Mouse (Mus musculus): Measurements from ENCODE around the gene Cdc42bpb. TPM values are rescaled to one million over a fixed set of nuclear protein-coding genes. Genes with fewer than 3 reads are reported as not detected.

Cdc42bpb gene
- 190 and 472 TPM in 2 replicates for polyA plus RNA-seq (2012; rRNA removed)

GRCm38 (mm10) chr12:111377376-111377973 is at the start of gene Cdc42bpb:
Gene Cdc42bpb (minus strand): TSS chr12:111377718.
- under 1% methylated on average over 94 of the region's 94 CpGs for WGBS
- H3K36me3 ChIP-seq (ENCODE audit: control insufficient read depth, insufficient read depth, low read length) = no peaks in the 10 kb centered on the region
- H3K4me1 ChIP-seq (ENCODE audit: control insufficient read depth, insufficient read depth, insufficient read length, low read length) = peaks cover 9% of the 10 kb centered on the region
- no peaks in the 10 kb centered on the region for H3K27me3 ChIP-seq (ENCODE audit: control insufficient read depth, insufficient read depth, low read length)
- peak within 1 kb of the TSS; percentile 94 for H3K4me3 ChIP-seq (ENCODE audit: low read depth, low read length)
- H3K27ac ChIP-seq (ENCODE audit: insufficient read depth, low read depth, low read length) = peak within 1 kb of the TSS; percentile 98
- TF ChIP-seq POLR2A (IDR thresholded peaks at IDR 0.05; ENCODE audit: low read depth, low read length) = peak; percentile 43
- TF ChIP-seq CTCF (IDR thresholded peaks at IDR 0.05; ENCODE audit: extremely low read depth, insufficient read length, insufficient replicate concordance, low read depth, low read length) = no peak

GRCm38 (mm10) chr12:111425789-111426460 is 48.4 kb upstream of the Cdc42bpb start:
- Histone ChIP-seq H3K27me3 (ENCODE audit: control insufficient read depth, insufficient read depth, low read length) (no peaks in the 10 kb centered on the region), H3K36me3 (ENCODE audit: control insufficient read depth, insufficient read depth, low read length) (peaks cover 49% of the 10 kb centered on the region), H3K4me3 (ENCODE audit: low read depth, low read length) (peak overlapping the region; percentile 35), H3K4me1 (ENCODE audit: control insufficient read depth, insufficient read depth, insufficient read length, low read length) (peaks cover 38% of the 10 kb centered on the region), H3K27ac (ENCODE audit: insufficient read depth, low read depth, low read length) (no peak overlapping the region)
- WGBS = 17% methylated on average over 29 of the region's 29 CpGs
- TF ChIP-seq POLR2A (IDR thresholded peaks at IDR 0.05; ENCODE audit: low read depth, low read length) = no peak
- TF ChIP-seq CTCF (IDR thresholded peaks at IDR 0.05; ENCODE audit: extremely low read depth, insufficient read length, insufficient replicate concordance, low read depth, low read length) = peak; percentile 92

GRCm38 (mm10) chr12:111425258-111425657 is 47.7 kb upstream of the Cdc42bpb start:
- peak; percentile 75; the same call in 1 of the 2 replicates for TF ChIP-seq CTCF (IDR thresholded peaks at IDR 0.05; ENCODE audit: extremely low read depth, insufficient read length, insufficient replicate concordance, low read depth, low read length)
- TF ChIP-seq POLR2A (IDR thresholded peaks at IDR 0.05; ENCODE audit: low read depth, low read length) = no peak
- 4% methylated on average over 15 of the region's 15 CpGs for WGBS
- Histone ChIP-seq H3K4me1 (ENCODE audit: control insufficient read depth, insufficient read depth, insufficient read length, low read length) (peaks cover 33% of the 10 kb centered on the region), H3K27me3 (ENCODE audit: control insufficient read depth, insufficient read depth, low read length) (no peaks in the 10 kb centered on the region), H3K4me3 (ENCODE audit: low read depth, low read length) (peak overlapping the region; percentile 35), H3K27ac (ENCODE audit: insufficient read depth, low read depth, low read length) (no peak overlapping the region), H3K36me3 (ENCODE audit: control insufficient read depth, insufficient read depth, low read length) (peaks cover 42% of the 10 kb centered on the region)

GRCm38 (mm10) chr12:111424547-111424946 is 47.0 kb upstream of the Cdc42bpb start:
- TF ChIP-seq POLR2A (IDR thresholded peaks at IDR 0.05; ENCODE audit: low read depth, low read length) (no peak), CTCF (IDR thresholded peaks at IDR 0.05; ENCODE audit: extremely low read depth, insufficient read length, insufficient replicate concordance, low read depth, low read length) (no peak)
- no peaks in the 10 kb centered on the region for H3K27me3 ChIP-seq (ENCODE audit: control insufficient read depth, insufficient read depth, low read length)
- peaks cover 31% of the 10 kb centered on the region for H3K4me1 ChIP-seq (ENCODE audit: control insufficient read depth, insufficient read depth, insufficient read length, low read length)
- no peak overlapping the region for H3K27ac ChIP-seq (ENCODE audit: insufficient read depth, low read depth, low read length)
- H3K36me3 ChIP-seq (ENCODE audit: control insufficient read depth, insufficient read depth, low read length) = peaks cover 42% of the 10 kb centered on the region
- 31% methylated on average over 9 of the region's 9 CpGs for WGBS
- peak overlapping the region; percentile 58 for H3K4me3 ChIP-seq (ENCODE audit: low read depth, low read length)

GRCm38 (mm10) chr12:111423570-111424129 is 46.1 kb upstream of the Cdc42bpb start:
- Histone ChIP-seq H3K27ac (ENCODE audit: insufficient read depth, low read depth, low read length) (peak overlapping the region; percentile 69; the same call in 1 of the 2 replicates), H3K4me3 (ENCODE audit: low read depth, low read length) (peak overlapping the region; percentile 58), H3K36me3 (ENCODE audit: control insufficient read depth, insufficient read depth, low read length) (peaks cover 38% of the 10 kb centered on the region), H3K27me3 (ENCODE audit: control insufficient read depth, insufficient read depth, low read length) (no peaks in the 10 kb centered on the region), H3K4me1 (ENCODE audit: control insufficient read depth, insufficient read depth, insufficient read length, low read length) (peaks cover 25% of the 10 kb centered on the region)
- TF ChIP-seq POLR2A (IDR thresholded peaks at IDR 0.05; ENCODE audit: low read depth, low read length) (no peak), CTCF (IDR thresholded peaks at IDR 0.05; ENCODE audit: extremely low read depth, insufficient read length, insufficient replicate concordance, low read depth, low read length) (no peak)
- 21% methylated on average over 43 of the region's 43 CpGs for WGBS

- Histone ChIP-seq H3K27ac (ENCODE audit: insufficient read depth, low read depth, low read length) (peak overlapping the region; percentile 88), H3K4me1 (ENCODE audit: control insufficient read depth, insufficient read depth, insufficient read length, low read length) (peaks cover 17% of the 10 kb centered on the region), H3K36me3 (ENCODE audit: control insufficient read depth, insufficient read depth, low read length) (peaks cover 36% of the 10 kb centered on the region), H3K4me3 (ENCODE audit: low read depth, low read length) (peak overlapping the region; percentile 62), H3K27me3 (ENCODE audit: control insufficient read depth, insufficient read depth, low read length) (no peaks in the 10 kb centered on the region)
- no peak for TF ChIP-seq POLR2A (IDR thresholded peaks at IDR 0.05; ENCODE audit: low read depth, low read length)
- TF ChIP-seq CTCF (IDR thresholded peaks at IDR 0.05; ENCODE audit: extremely low read depth, insufficient read length, insufficient replicate concordance, low read depth, low read length) = no peak
- WGBS = 37% methylated on average over 5 of the region's 5 CpGs
Observed at GRCm38 (mm10) chr12:111422852-111423251, 45.3 kb upstream of the Cdc42bpb start.

Data from small intestine, adult 2 months (tissue).